Mouse (Mus musculus): ENCODE measurements at regions not wholly inside any gene's neighbourhood (a gene's known extent, or its start where the extent isn't known, plus 50 kb on each side); places are given as distances from the start of the nearest gene placed in this dataset.

- DNase-seq: no peak
Measured at GRCm38 (mm10) chr9:113488651-113489050, 219.4 kb downstream of the Pdcd6ip start.

DNA sequence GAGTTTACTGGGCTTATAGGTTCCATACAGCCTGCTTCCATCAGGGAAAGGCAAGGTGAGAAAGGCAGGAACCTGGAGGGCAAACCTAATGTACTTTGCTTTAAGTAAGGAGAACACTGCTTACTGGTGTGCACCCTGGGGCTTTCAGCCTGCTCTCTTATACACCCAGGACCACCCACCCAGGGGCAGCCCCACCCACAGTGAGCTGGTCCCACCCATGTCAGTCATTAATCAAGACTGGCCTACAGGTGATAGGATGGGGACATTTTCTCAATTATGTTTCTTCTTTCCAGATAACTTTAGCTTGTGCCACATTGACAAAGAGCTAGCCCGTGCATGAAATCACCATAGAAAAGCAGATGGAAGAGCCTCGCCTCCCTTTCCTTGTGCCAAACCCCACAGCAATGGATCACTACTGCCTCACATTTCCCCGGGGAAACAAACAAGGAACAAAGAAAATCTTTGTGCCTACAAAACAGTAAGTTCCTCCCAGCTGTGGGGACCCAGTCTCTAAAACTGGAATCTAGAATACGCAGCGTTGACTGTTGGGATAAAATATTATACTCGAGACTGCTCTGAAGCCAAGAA, 221.5 kb downstream of the Pdcd6ip start:
- no peak for DNase-seq

- DNase-seq: no peak
Measured at GRCm38 (mm10) chr9:113479897-113480296, 228.2 kb downstream of the Pdcd6ip start.

DNA sequence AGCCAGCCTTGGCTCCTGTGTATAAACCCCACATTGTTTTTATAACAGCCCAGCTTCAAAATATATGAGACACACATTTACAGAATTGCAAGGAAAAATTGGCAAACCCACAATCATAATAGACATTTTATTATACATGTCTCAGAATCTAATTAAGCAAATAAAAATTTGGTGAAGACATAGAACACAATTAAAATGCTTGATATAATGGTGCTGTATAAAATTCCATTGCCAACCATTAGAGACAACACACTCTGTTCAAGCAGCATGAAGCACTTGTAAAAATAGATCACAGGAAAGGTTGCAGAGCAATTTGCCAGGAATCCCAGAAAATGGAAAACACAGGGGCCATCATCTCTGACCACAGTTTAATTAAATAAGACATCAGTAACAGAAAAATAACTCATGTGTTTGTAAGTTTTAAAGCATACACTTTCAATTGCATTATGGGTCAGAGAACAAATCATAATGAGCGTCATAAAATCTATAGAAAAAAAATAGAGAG, 229.2 kb downstream of the Pdcd6ip start:
- no peak for DNase-seq

DNA sequence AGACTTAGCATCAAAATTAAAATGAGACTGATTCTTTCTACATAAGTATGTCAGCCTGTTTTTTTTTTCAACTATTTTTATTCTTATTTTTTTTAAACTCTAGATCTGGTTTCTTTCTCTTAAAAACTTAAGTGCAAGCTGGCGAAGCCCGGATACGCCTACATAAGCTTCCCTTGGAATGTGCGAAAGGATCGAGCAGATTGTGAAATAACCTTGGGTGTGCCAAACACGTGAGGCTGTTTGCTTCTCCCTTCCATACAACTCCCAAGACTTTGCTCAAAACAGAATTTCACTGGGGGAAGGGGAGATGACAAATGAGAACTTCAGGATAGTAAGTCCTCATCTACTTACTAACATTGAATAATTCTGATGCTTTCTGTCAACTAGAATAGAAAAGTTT, 236.3 kb downstream of the Pdcd6ip start:
- DNase-seq: no peak

- DNase-seq: no peak
Measured at GRCm38 (mm10) chr9:113462888-113463287, 245.2 kb downstream of the Pdcd6ip start.

- no peak for DNase-seq
Measured at GRCm38 (mm10) chr9:113462267-113462887, 245.7 kb downstream of the Pdcd6ip start.

GRCm38 (mm10) chr9:113459885-113460284, 248.2 kb downstream of the Pdcd6ip start:
- no peak for DNase-seq

DNA sequence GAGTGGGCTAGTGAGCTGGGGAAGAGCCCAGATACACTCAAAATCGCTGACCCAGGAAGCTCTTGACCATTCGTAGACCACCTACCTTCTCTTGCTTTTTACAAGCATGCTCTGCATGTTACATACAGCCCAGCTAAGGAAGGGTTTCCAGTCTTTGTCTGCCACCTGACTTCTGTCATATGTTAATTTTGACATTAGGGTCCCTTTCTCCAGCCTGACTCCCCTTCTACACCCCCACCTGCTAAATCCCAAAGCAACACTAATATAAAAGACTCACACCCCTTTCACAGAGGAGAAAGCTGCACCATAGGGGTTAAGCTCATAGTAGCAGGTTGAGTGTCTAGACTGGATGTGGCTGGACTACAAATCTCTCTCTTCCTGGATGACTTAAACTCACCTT, 248.8 kb downstream of the Pdcd6ip start:
- DNase-seq: no peak

- DNase-seq: no peak
Measured at GRCm38 (mm10) chr9:113458741-113459154, 249.3 kb downstream of the Pdcd6ip start.

GRCm38 (mm10) chr9:113457169-113457850, 250.7 kb downstream of the Pdcd6ip start:
- no peak for DNase-seq

DNA sequence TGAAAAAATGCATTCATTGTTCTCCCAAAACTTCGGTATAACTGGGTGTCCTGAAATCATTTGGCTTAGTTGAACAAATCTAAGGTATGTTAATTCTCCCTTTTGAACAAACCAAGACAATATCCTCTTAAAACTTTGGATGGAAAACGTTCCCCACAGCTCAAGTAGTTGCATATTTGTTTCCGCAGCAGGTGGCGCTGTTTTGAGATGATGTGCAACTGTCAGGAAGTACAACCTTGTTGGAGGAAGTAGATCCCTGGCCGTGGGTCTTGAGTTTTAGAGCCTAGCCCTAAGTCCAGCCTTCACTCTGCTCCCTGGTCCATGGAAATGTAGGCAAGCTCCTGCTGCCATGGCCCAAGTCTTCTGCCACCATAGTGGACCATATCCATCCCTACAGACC, 252.5 kb downstream of the Pdcd6ip start:
- peak; percentile 21 for DNase-seq

GRCm38 (mm10) chr9:113453231-113453630, 254.8 kb downstream of the Pdcd6ip start:
- DNase-seq: no peak

- peak; percentile 82 for DNase-seq
Measured at GRCm38 (mm10) chr9:113441770-113442411, 266.2 kb downstream of the Pdcd6ip start.

GRCm38 (mm10) chr9:113438394-113438793, 269.7 kb downstream of the Pdcd6ip start:
- DNase-seq: no peak

DNA sequence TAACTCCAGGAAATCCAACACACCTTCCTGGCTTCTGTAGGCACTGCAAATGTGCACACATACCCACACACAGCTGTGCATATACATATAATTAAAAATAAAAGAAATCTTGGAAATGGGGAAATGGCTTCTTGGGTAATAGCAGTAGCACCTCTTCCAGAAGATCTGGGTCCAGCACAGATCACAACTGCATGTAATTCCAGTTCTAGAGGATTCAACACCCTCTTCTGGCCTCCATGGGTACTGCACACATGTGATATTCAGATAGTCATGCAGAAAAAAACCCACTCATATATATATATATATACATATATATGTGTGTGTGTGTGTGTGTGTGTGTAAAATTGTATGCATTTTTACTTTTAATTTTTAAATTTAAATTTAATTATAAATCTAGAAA, 272.1 kb downstream of the Pdcd6ip start:
- DNase-seq: no peak

- no peak for DNase-seq
Measured at GRCm38 (mm10) chr9:113433424-113433823, 274.6 kb downstream of the Pdcd6ip start.

DNA sequence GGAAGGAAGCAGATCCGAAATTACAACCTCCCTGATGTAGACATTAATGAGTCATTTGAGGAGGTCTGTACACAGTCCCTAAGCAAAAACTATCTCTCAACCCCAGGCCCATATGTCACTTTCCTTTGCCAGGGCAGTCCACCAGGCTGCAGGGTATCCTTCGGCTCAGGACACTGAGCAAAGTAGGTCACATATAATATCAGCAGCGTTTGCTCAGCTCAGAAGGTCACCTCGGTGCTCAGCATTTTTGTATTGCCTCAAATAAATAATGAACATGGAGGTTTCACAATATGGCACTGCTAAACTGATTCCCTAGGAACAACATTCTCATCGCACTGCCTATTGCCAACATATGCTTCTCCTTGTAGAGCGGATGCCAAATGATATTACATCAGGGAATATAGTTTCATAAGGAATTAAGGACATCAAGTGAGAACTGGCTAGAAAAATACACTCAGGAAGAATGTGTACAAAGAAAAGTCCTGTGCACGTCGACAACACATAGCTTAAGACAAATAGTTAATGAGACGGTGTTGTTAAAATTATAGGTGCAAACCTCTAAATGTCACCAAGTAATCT, 275.4 kb downstream of the Pdcd6ip start:
- no peak for DNase-seq

DNA sequence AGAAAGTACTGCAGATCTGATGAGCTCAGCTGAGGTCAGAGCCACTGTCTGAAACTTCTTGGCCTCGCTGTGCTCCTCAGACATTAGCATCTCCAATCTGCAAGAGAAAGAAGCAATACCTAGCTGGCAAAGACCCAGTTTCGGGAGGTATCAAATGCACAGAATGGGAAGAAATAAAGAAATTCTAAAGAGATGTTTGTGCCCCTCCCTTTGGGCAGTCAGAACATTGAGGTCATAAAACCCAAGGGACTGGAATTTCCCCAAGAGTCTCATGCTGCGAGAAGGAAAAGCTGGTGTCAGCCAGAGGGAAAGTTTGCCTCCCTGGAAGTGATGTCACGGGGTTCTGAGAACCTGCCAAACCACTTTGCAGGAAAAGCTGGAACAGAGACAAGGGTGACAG, 277.6 kb downstream of the Pdcd6ip start:
- no peak for DNase-seq

DNA sequence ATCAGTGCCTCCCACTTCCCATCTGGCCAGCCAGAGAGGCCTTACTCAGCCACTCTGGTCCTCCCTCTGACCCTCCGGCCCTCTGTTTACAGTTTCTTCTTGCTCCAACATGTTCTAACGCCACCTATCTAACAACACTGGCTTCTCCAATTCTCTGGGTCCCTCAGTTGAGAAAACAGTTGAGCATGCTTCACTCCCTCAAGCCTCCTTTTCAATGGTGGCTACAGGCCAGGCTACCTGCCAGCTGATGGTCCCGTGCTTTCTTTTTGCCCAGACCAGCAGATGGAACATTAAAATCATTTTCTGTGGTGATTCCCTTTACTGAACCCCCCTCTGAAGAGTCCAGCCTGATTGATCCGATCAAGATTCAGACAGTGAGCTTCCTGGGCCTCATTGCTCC, 280.8 kb downstream of the Pdcd6ip start:
- DNase-seq: no peak

DNA sequence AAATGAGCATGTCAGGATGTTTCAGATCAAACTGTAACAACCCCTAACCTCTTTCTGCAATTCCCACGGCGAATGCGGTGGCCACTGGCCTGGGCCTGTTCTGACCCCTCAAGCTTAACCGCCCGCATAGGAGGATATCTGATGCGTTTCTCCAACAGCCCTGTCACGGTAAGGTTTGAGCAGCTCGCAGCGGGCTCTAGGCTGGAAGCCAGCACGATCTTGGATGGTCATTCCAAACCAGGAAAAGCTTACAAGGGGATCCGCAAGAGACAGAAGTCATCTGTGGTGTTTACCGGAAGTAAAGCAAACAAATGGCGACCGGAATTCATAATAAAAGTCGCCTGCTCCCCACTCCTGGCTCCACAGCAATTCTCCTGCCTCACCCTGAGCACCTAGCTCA, 281.7 kb downstream of the Pdcd6ip start:
- no peak for DNase-seq

DNA sequence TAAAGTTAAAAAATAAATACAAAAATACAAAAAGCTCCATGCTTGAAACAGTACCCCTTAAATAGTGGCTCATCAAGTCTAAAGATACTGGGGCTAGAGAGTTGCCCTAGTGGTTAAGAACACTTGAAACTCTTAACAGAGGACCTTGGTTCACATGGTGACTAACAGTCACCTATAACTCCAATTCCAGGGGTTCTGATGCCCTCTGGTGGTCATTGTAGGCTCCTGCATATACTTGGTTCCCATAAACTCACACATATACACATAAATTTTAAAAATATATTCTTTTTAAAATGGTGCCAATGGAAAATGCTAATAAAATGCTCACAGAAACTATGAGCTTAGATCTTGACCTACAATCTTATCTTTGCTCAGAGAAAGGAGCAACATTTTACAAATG, 286.4 kb downstream of the Pdcd6ip start:
- no peak for DNase-seq

DNA sequence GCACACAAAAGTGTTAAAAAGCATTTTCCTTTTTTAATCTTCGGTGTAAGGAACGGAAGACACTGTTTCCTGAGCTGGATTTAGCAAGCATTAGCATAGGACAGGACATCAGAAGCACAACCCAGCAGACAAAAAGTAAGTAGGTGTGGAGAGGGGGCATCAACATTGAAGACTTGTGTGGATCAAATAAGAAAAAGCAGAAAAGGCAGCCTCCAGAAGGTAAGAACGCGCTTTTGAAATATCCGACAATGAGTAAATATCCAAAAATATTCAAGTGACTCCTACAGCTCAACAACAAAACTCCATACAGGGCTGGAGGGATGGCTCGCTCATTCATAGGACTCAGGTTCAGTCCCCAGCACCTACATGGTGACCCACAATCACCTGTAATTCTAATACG, 286.9 kb downstream of the Pdcd6ip start:
- no peak for DNase-seq

Measured in adrenal gland, postnatal 25 days (tissue).